Mouse (Mus musculus) thymus, postnatal 10 days (tissue): Measurements from ENCODE around the gene Pcare.

Source experiments
- DNase-seq, 2 experiments: peaks; one replicate each; pipeline ENCODE4 v3.0.0; 2021; ENCODE audit warnings: low spot score in 2 of 2

The Pcare gene

GRCm38 (mm10) chr17:71730655-71731054, 22.0 kb downstream of the Pcare start:
- DNase-seq: no peak

- DNase-seq: no peak
These were observed 31.7 kb downstream of the Pcare start for GRCm38 (mm10) chr17:71721019-71721418.

GRCm38 (mm10) chr17:71720434-71720833, 32.3 kb downstream of the Pcare start:
- no peak for DNase-seq

GRCm38 (mm10) chr17:71717881-71718625, 34.6 kb downstream of the Pcare start:
- no peak for DNase-seq

GRCm38 (mm10) chr17:71715034-71715433, 37.7 kb downstream of the Pcare start:
- no peak for DNase-seq

GRCm38 (mm10) chr17:71712279-71712678, 40.4 kb downstream of the Pcare start:
- no peak for DNase-seq

GRCm38 (mm10) chr17:71707715-71708114, 45.0 kb downstream of the Pcare start:
- no peak for DNase-seq

- no peak for DNase-seq
These were observed 46.9 kb downstream of the Pcare start for GRCm38 (mm10) chr17:71705550-71706480.

GRCm38 (mm10) chr17:71705113-71705512, 47.6 kb downstream of the Pcare start:
- DNase-seq: no peak

- no peak for DNase-seq
These were observed 54.1 kb downstream of the Pcare start for GRCm38 (mm10) chr17:71698619-71698956.

- DNase-seq: no peak
These were observed 54.6 kb downstream of the Pcare start for GRCm38 (mm10) chr17:71697896-71698618.

GRCm38 (mm10) chr17:71696396-71696795, 56.3 kb downstream of the Pcare start:
- DNase-seq: no peak

- DNase-seq: no peak
These were observed 56.9 kb downstream of the Pcare start for GRCm38 (mm10) chr17:71695716-71696315.

- no peak for DNase-seq
These were observed 57.5 kb downstream of the Pcare start for GRCm38 (mm10) chr17:71695151-71695550.

GRCm38 (mm10) chr17:71693780-71694179, 58.9 kb downstream of the Pcare start:
- peak in 1 of 2 experiments; percentile 37 for DNase-seq
